Mouse (Mus musculus) limb, embryonic 12.5 days (tissue): ENCODE data around the gene Pum2. TPM values are rescaled to one million over a fixed set of nuclear protein-coding genes. Genes with fewer than 3 reads are reported as not detected.
A peak's percentile ranks its signal among the peaks of the same experiment; 100 is the strongest.
"Not testable (repeated sequence)": the region's sequence is repeated elsewhere in the genome, so short reads cannot be mapped to it uniquely, and the experiment has no call there.

Experiments
- ATAC-seq: fragments of 200-750 bp; cut with Nextera tagmentation; 2 replicates; pipeline ENCODE4 v1.8.0; 2017; ENCODE audit warnings: low read depth, moderate TSS enrichment; ENCODE audit not compliant: insufficient number of reproducible peaks, insufficient read depth, low FRiP score, low TSS enrichment
- H3K27ac ChIP-seq: fragments of 300-500 bp; sonication (generic); 2 replicates; pipeline ENCODE4 v1.5.1; 2016; ENCODE audit warnings: mild to moderate bottlenecking, moderate library complexity
- H3K27me3 ChIP-seq: fragments of 300-500 bp; sonication (generic); 2 replicates; pipeline ENCODE4 v1.6.1; 2016; ENCODE audit warnings: mild to moderate bottlenecking, moderate library complexity
- H3K36me3 ChIP-seq: fragments of 300-500 bp; sonication (generic); 2 replicates; pipeline ENCODE4 v1.6.1; 2016; ENCODE audit warnings: mild to moderate bottlenecking, moderate library complexity
- H3K4me1 ChIP-seq: fragments of 300-500 bp; sonication (generic); replicated peaks from 2 replicates; pipeline ENCODE4 v1.6.1; 2016
- H3K4me2 ChIP-seq: fragments of 300-500 bp; sonication (generic); 2 replicates; pipeline ENCODE4 v1.6.1; 2016; ENCODE audit warnings: mild to moderate bottlenecking, moderate library complexity
- H3K4me3 ChIP-seq: fragments of 300-500 bp; sonication (generic); replicated peaks from 2 replicates; pipeline ENCODE4 v1.5.1; 2016; ENCODE audit warnings: mild to moderate bottlenecking
- H3K9ac ChIP-seq: fragments of 300-500 bp; sonication (generic); replicated peaks from 2 replicates; pipeline ENCODE4 v1.6.1; 2016; ENCODE audit warnings: mild to moderate bottlenecking, moderate library complexity
- H3K9me3 ChIP-seq: fragments of 300-500 bp; sonication (generic); 2 replicates; pipeline ENCODE4 v1.6.1; 2016; ENCODE audit warnings: mild to moderate bottlenecking, moderate library complexity
- WGBS: fragments of 180-500 bp; shearing (Covaris S2); methylation state at CpG from one replicate; pipeline ENCODE4 v1.1.7; 2016; 5-methylcytosine and 5-hydroxymethylcytosine counted together
- polyA plus RNA-seq: library from polyadenylated mRNA; unstranded; fragments of >200 nt; fragmentation: Nextera tagmentation; extraction: Ambion mirVana; gene quantifications from 2 replicates; pipeline ENCODE4 v1.2.1, GENCODE M21; 2016

Gene Pum2
- 64.9 and 69.4 TPM in 2 replicates for polyA plus RNA-seq

DNA sequence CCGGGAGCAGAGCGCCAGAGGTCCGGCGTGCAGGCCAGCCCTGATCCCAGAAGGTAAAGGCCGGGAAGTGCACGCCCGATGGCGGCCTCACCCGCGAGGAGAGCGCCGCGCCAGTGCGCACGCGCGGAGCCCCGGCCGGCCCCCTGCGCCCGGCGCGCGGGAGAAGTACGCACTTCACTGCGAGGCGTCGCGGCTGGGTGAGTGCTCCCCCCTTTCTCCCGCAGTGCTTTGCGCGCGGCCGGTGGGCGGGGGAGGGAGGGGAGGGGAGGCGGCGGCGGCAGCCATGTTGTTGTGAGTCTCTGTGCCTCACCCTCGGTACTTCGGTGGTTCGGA, at the start of gene Pum2:
TSS of gene Pum2 (plus strand) at position 161 of the 333 bp plus-strand sequence.
- H3K4me2 ChIP-seq = peak within 1 kb of the TSS; percentile 63
- peak within 1 kb of the TSS; percentile 92 for H3K4me3 ChIP-seq
- H3K9ac ChIP-seq = peak within 1 kb of the TSS; percentile 100
- H3K4me1 ChIP-seq = peaks cover 14% of the 10 kb centered on the region
- H3K9me3 ChIP-seq = no peaks in the 10 kb centered on the region
- no peaks in the 10 kb centered on the region for H3K27me3 ChIP-seq
- under 1% methylated on average over 29 of the region's 41 CpGs for WGBS
- H3K36me3 ChIP-seq = no peaks in the 10 kb centered on the region
- H3K27ac ChIP-seq = peak within 1 kb of the TSS; percentile 99
- peak; percentile 96 for ATAC-seq

DNA sequence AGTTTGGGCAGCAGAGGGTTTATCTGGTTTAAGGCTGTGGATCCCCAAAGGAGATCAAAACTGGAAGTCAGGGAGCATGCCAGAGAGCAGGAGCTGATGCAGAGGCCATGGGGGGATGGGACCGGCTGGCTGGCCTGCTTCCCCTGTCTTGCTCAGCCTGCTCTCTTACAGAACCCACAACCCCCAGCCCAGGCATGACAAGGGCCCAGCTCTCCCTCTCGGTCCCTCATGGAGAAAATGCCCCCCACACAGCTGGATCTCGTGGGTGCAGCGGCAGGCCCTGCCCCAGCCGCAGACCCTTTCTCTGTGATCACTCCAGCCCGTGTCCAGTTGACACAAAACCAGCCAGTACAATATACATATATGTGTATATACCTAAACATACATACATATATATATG, 44.4 kb upstream of the Pum2 start:
- no peaks in the 10 kb centered on the region for H3K27me3 ChIP-seq
- H3K4me3 ChIP-seq = no peak overlapping the region
- no peaks in the 10 kb centered on the region; the same call in 1 of the 2 replicates for H3K36me3 ChIP-seq
- no peaks in the 10 kb centered on the region for H3K4me1 ChIP-seq
- no peak for ATAC-seq
- no peak overlapping the region for H3K4me2 ChIP-seq
- no peak overlapping the region for H3K27ac ChIP-seq
- WGBS = 93% methylated on average over 6 of the region's 6 CpGs
- no peak overlapping the region for H3K9ac ChIP-seq
- no peaks in the 10 kb centered on the region for H3K9me3 ChIP-seq

DNA sequence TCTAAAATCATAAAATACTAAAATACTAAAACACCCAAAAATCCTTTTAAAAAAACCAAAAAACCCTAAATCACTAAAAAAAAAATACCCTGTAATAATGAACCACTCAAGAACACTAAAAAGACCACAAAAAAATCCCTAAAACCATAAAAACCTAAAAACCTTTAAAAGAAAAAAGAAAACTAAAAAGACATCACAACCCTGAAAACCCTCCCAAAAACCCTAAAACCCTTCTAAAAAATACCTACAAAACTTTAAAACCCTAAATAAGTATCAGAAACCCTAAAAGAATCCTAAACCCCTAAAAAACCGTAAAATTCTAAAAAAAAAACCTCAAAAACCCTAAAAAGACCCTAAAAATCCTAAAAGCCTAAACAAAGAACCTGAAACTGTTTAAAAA, 42.2 kb upstream of the Pum2 start:
- no peaks in the 10 kb centered on the region for H3K4me1 ChIP-seq
- no peaks in the 10 kb centered on the region for H3K27me3 ChIP-seq
- WGBS = 94% methylated on average over 1 of the region's 1 CpGs
- no peak for ATAC-seq
- H3K4me3 ChIP-seq = no peak overlapping the region
- H3K27ac ChIP-seq = no peak overlapping the region
- no peak overlapping the region for H3K4me2 ChIP-seq
- no peaks in the 10 kb centered on the region for H3K9me3 ChIP-seq
- no peak overlapping the region for H3K9ac ChIP-seq
- no peaks in the 10 kb centered on the region; the same call in 1 of the 2 replicates for H3K36me3 ChIP-seq

DNA sequence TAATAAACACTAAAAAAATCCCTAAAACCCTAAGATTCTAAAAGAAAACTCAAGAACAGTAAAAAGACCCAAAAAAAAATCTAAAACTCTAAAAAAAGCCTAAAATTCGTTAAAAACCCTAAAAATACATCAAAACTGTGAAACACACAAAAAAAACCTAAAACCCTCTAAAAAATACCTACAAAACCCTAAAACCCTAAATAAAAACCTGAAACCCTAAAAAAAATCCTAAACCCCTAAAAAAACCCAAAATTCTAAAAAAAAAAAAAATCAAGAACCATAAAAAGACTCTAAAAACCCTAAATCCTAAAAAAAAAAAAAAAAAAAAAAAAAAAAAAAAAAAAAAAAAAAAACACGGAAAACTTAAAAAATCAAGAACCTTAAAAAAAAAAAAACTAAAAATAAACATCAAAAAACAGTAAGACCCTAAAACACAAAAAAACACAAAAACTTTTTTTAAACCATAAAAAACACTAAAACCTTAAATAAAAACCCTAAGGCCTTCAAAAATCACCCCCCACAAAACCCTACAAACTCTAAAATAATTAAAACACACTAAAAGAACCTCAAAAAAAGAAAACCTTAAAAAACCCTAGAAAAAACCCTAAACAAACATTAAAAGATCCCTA, 41.1 kb upstream of the Pum2 start:
- H3K27ac ChIP-seq = no peak overlapping the region
- no peak overlapping the region for H3K9ac ChIP-seq
- H3K4me3 ChIP-seq = no peak overlapping the region
- WGBS = 81% methylated on average over 2 of the region's 2 CpGs
- no peak for ATAC-seq
- H3K4me1 ChIP-seq = no peaks in the 10 kb centered on the region
- H3K4me2 ChIP-seq = no peak overlapping the region
- H3K9me3 ChIP-seq = no peaks in the 10 kb centered on the region
- no peaks in the 10 kb centered on the region; the same call in 1 of the 2 replicates for H3K36me3 ChIP-seq
- no peaks in the 10 kb centered on the region for H3K27me3 ChIP-seq

DNA sequence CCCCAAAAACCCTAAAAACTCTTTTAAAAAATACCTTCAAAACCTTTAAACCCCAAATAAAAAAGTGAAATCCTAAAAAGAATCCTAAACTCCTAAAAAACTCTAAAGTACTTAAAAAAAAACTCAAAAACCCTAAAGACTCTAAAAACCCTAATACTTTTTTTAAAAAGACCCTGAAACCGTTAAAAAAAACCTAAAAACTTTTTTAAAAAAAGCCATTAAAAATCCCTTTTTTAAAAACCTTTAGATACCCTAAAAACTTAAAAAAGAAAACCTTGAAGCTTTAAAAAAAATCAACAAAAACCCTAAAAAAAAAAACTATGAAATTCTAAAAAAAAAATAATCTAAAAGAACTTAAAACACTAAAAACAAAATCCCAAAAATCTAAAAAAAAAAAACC, 39.6 kb upstream of the Pum2 start:
- Histone ChIP-seq H3K27me3 (no peaks in the 10 kb centered on the region), H3K36me3 (no peaks in the 10 kb centered on the region; the same call in 1 of the 2 replicates), H3K4me3 (no peak overlapping the region), H3K4me1 (no peaks in the 10 kb centered on the region), H3K9me3 (no peaks in the 10 kb centered on the region), H3K4me2 (no peak overlapping the region), H3K9ac (no peak overlapping the region), H3K27ac (no peak overlapping the region)
- 94% methylated on average over 1 of the region's 1 CpGs for WGBS
- no peak for ATAC-seq

DNA sequence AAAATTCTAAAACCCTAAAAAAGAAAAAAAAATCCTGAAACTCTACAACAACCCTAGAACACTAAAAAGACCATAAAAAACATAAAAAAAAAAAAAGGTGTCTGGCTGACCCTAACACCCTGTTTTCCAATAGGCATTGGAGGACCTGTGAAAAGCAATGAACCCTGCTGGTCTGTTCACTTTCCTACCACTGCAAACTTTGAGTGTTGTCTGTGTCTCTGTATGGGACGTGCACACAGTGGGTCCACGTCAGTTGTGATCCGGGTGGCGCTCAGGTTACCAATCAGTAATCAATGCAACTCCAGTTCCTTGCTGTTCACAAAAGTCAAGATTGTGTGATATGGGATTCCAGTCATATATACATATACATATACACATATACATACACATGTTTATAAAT, 38.4 kb upstream of the Pum2 start:
- no peak overlapping the region for H3K9ac ChIP-seq
- no peak overlapping the region for H3K27ac ChIP-seq
- H3K4me2 ChIP-seq = no peak overlapping the region
- H3K36me3 ChIP-seq = no peaks in the 10 kb centered on the region
- H3K27me3 ChIP-seq = no peaks in the 10 kb centered on the region
- H3K4me1 ChIP-seq = no peaks in the 10 kb centered on the region
- ATAC-seq = no peak
- H3K9me3 ChIP-seq = no peaks in the 10 kb centered on the region
- 94% methylated on average over 4 of the region's 4 CpGs for WGBS
- no peak overlapping the region for H3K4me3 ChIP-seq

DNA sequence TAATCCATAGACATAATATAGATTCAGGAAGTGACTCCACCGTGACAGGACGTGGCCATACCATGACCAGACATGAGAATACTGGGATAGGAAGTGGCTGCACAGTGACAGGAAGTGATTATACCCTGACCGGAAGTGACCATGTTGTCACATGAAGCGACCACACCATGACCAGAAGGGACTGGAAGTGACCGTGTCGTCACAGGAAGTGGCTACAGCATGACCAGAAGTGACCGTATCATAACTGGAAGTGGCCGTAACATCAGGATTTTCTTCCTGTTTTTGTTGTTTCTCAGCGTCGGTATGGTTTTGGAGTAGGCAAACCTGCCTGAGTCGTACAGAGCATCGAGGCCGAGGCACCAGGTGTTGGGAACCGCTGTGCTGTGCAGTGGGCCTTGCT, 37.0 kb upstream of the Pum2 start:
- Histone ChIP-seq H3K9ac (no peak overlapping the region), H3K27ac (no peak overlapping the region), H3K9me3 (no peaks in the 10 kb centered on the region), H3K36me3 (no peaks in the 10 kb centered on the region), H3K4me3 (no peak overlapping the region), H3K27me3 (no peaks in the 10 kb centered on the region), H3K4me1 (no peaks in the 10 kb centered on the region), H3K4me2 (no peak overlapping the region)
- WGBS = 91% methylated on average over 14 of the region's 14 CpGs
- no peak for ATAC-seq

DNA sequence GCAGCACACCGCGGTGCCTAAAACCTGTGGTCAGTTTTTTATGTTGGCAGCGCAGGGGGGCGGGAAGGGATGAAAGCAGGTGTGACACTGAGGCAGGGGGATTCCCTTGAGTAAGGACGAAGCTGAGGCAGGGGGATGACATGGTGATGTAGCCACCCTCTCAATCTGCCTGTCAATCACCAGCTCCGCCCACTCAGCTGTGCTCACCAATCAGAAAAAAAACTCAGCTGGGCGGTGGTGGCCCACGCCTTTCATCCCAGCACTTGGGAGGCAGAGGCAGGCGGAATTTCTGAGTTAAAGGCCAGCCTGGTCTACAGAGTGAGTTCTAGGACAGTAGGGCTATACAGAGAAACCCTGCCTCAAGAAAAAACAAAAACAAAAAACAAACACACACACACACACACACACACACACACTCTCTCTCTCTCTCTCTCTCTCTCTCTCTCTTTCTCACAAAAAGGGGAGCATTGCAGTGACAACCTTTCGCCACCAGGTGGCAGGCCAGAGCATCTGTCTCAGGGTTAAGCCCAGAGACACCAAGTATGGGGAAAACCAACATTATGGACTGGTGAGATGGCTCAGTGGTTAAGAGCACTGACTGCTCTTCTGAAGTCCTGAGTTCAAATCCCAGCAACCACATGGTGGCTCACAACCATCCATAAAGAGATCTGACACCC, 35.4 kb upstream of the Pum2 start:
- H3K9me3 ChIP-seq = not testable (repeated sequence)

DNA sequence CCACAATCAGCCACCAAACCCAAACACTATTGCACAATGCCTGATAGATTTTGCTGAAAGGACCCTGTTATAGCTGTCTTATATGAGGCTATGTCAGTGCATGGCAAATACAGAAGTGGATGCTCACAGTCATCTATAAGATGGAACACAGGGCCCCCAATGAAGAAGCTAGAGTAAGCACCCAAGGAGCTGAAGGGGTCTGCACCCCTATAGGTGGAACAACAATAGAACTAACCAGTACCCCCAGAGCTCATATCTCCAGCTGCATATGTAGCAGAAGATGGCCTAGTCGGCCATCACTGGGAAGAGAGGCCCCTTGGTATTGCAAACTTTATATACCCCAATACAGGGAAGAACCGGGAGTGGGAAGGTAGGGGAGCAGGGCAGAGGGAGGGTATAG, 33.7 kb upstream of the Pum2 start:
- not testable (repeated sequence) for ATAC-seq, H3K9me3 ChIP-seq, H3K4me1 ChIP-seq, H3K27ac ChIP-seq, H3K36me3 ChIP-seq, H3K27me3 ChIP-seq
- 2% methylated on average over 2 of the region's 2 CpGs for WGBS
- H3K4me2 ChIP-seq = peak overlapping the region; percentile 61
- peak overlapping the region; percentile 78 for H3K4me3 ChIP-seq
- H3K9ac ChIP-seq = peak overlapping the region; percentile 47

More for the DNA sequence above, 35.4 kb upstream of the Pum2 start:
- H3K4me2 ChIP-seq, ATAC-seq, H3K4me1 ChIP-seq, H3K27ac ChIP-seq, H3K36me3 ChIP-seq, H3K27me3 ChIP-seq, H3K9ac ChIP-seq, H3K4me3 ChIP-seq: not testable (repeated sequence)
- 72% methylated on average over 10 of the region's 10 CpGs for WGBS

DNA sequence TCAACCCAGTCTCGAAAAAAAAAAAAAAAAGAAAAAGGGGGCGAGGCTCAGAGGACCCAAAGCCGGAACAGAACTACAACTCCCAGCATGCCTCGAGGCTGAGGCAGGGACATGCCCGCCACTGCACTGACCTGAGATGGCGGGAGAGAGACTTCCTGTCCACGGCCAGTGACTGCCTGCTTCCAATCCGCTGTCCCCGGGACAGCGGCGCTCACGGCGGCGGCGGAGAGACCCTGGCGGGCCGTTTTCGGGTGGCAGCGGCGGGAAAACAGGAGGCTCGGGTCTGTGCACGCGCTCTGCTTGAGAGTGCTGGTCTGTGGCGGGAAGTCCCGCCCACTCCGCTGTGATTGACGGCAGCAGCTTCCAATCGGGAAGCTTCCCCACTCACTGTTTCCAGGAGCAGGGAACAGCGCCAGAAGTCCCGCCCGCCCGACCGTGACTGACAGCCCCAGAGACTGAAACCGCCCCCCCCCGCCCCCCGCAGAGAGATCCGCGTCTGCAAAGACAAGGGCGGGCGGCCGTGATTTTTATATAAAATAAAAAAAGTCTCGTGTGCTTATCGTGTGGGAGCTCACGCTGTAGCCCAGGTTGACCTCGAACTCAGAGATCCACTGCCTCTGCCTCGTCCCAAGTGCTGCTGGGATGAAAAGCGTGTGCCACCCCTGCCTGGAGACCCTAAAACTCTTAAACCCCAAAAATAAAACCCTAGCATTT, 33.1 kb upstream of the Pum2 start:
- H3K27ac ChIP-seq = peak overlapping the region; percentile 95
- no peaks in the 10 kb centered on the region for H3K9me3 ChIP-seq
- ATAC-seq = peak; percentile 98
- peak overlapping the region; percentile 78 for H3K4me3 ChIP-seq
- no peaks in the 10 kb centered on the region for H3K27me3 ChIP-seq
- no peaks in the 10 kb centered on the region for H3K4me1 ChIP-seq
- peak overlapping the region; percentile 62 for H3K4me2 ChIP-seq
- H3K9ac ChIP-seq = peak overlapping the region; percentile 91
- WGBS = under 1% methylated on average over 46 of the region's 47 CpGs
- no peaks in the 10 kb centered on the region for H3K36me3 ChIP-seq

DNA sequence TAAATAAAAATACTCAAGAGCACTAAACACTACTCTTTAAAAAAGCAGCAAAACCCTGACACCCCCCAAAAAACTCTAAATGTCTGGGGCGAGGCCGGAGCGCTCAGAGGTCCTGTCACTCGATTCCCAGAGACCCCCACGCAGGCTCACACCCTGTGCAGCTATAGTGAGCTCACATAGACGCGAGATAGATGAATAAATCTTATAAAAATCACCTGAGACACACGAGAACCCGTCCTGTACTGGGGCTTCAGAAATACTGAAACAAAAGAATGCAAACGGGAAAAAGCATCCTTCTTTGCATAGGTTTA, 32.6 kb upstream of the Pum2 start:
- peak overlapping the region; percentile 78 for H3K4me3 ChIP-seq
- ATAC-seq = peak; percentile 61; the same call in 1 of the 2 replicates
- peak overlapping the region; percentile 91 for H3K9ac ChIP-seq
- WGBS = 6% methylated on average over 10 of the region's 10 CpGs
- H3K4me2 ChIP-seq = peak overlapping the region; percentile 62
- H3K36me3 ChIP-seq = no peaks in the 10 kb centered on the region
- H3K4me1 ChIP-seq = no peaks in the 10 kb centered on the region
- no peaks in the 10 kb centered on the region for H3K9me3 ChIP-seq
- no peak overlapping the region for H3K27ac ChIP-seq
- no peaks in the 10 kb centered on the region for H3K27me3 ChIP-seq
